Mouse (Mus musculus): ENCODE data around the gene Klf2.

GRCm38 (mm10) chr8:72365826-72366225 is 47.0 kb downstream of the Klf2 start:
- TF ChIP-seq CTCF (IDR thresholded peaks at IDR 0.05; ENCODE audit: low read depth, low read length) (peak; percentile 89), GATA1 (IDR thresholded peaks at IDR 0.05; ENCODE audit: borderline replicate concordance, low read length) (no peak)

Data from G1E (cell line).